Comparison of ENCODE assay signal across 8 mouse cellular contexts in genomic region chr15:97789761-97790505, GRCm38 (mm10). TPM values are rescaled to one million over a fixed set of nuclear protein-coding genes. Genes with fewer than 3 reads are reported as not detected.
DNase-seq lines count a peak whose midpoint lies in the region; ATAC-seq lines count a peak whose summit lies in the region.

No protein-coding gene starts in this region.

- no peak for ATAC-seq in forebrain, embryonic 16.5 days
- no peak for ATAC-seq in midbrain, embryonic 11.5 days (ENCODE audit: low FRiP score)
- no peak for ATAC-seq in midbrain, embryonic 16.5 days
- ATAC-seq in cerebellum, adult (ENCODE audit: insufficient number of reproducible peaks, low FRiP score, low TSS enrichment), result peak; percentile 37; the same call in 1 of the 2 replicates
- ATAC-seq in lung, embryonic 16.5 days (ENCODE audit: low read depth), result peak; percentile 40; the same call in 1 of the 2 replicates

- H3K27ac ChIP-seq in forebrain, embryonic 10.5 days, result no peak overlapping the region
- H3K27ac ChIP-seq in forebrain, embryonic 16.5 days (ENCODE audit: low read length), result no peak overlapping the region
- no peak overlapping the region for H3K27ac ChIP-seq in midbrain, embryonic 11.5 days (ENCODE audit: low read depth, low read length)
- no peak overlapping the region for H3K27ac ChIP-seq in midbrain, embryonic 16.5 days (ENCODE audit: low read length)
- H3K27ac ChIP-seq in lung, embryonic 16.5 days (ENCODE audit: low read length), result no peak overlapping the region

- peaks cover 48% of the 10 kb centered on the region for H3K36me3 ChIP-seq in forebrain, embryonic 10.5 days (replicated peaks)
- peaks cover 11% of the 10 kb centered on the region for H3K36me3 ChIP-seq in forebrain, embryonic 16.5 days (ENCODE audit: control insufficient read depth, insufficient read depth)
- no peaks in the 10 kb centered on the region; the same call in none of the 2 replicates for H3K36me3 ChIP-seq in midbrain, embryonic 11.5 days (ENCODE audit: control insufficient read depth, insufficient read depth, low read length)
- H3K36me3 ChIP-seq in midbrain, embryonic 16.5 days (ENCODE audit: control insufficient read depth, insufficient read depth, low read length), result peaks cover 15% of the 10 kb centered on the region
- peaks cover 12% of the 10 kb centered on the region for H3K36me3 ChIP-seq in lung, embryonic 16.5 days (ENCODE audit: control insufficient read depth, insufficient read depth, low read length)

- peaks cover 34% of the 10 kb centered on the region for H3K4me1 ChIP-seq in forebrain, embryonic 10.5 days
- peaks cover 20% of the 10 kb centered on the region for H3K4me1 ChIP-seq in forebrain, embryonic 16.5 days (replicated peaks; ENCODE audit: control insufficient read depth, insufficient read depth, low read length)
- no peaks in the 10 kb centered on the region for H3K4me1 ChIP-seq in midbrain, embryonic 11.5 days (ENCODE audit: control insufficient read depth, insufficient read depth, low read length)
- peaks cover 12% of the 10 kb centered on the region; the same call in 1 of the 2 replicates for H3K4me1 ChIP-seq in midbrain, embryonic 16.5 days (ENCODE audit: control insufficient read depth, insufficient read depth, low read length)
- peaks cover 20% of the 10 kb centered on the region for H3K4me1 ChIP-seq in lung, embryonic 16.5 days (replicated peaks; ENCODE audit: control insufficient read depth, insufficient read depth, low read length)

- no peak overlapping the region for H3K4me2 ChIP-seq in forebrain, embryonic 16.5 days (ENCODE audit: low read length)
- no peak overlapping the region for H3K4me2 ChIP-seq in midbrain, embryonic 11.5 days
- no peak overlapping the region for H3K4me2 ChIP-seq in midbrain, embryonic 16.5 days (ENCODE audit: low read length)
- no peak overlapping the region for H3K4me2 ChIP-seq in lung, embryonic 16.5 days (ENCODE audit: low read depth, low read length)

- no peak overlapping the region for H3K4me3 ChIP-seq in forebrain, embryonic 10.5 days
- H3K4me3 ChIP-seq in forebrain, embryonic 16.5 days (replicated peaks; ENCODE audit: low read length), result no peak overlapping the region
- no peak overlapping the region for H3K4me3 ChIP-seq in midbrain, embryonic 11.5 days (ENCODE audit: low read depth, low read length)
- no peak overlapping the region for H3K4me3 ChIP-seq in midbrain, embryonic 16.5 days (ENCODE audit: low read depth, low read length)
- no peak overlapping the region for H3K4me3 ChIP-seq in lung, embryonic 16.5 days (ENCODE audit: low read length)

- WGBS in forebrain, embryonic 10.5 days, result 60% methylated on average over 20 of the region's 20 CpGs
- 55% methylated on average over 20 of the region's 20 CpGs for WGBS in forebrain, embryonic 16.5 days
- WGBS in midbrain, embryonic 11.5 days, result 56% methylated on average over 20 of the region's 20 CpGs
- WGBS in midbrain, embryonic 16.5 days, result 54% methylated on average over 20 of the region's 20 CpGs
- WGBS in lung, embryonic 16.5 days, result 50% methylated on average over 20 of the region's 20 CpGs

- peaks cover 11% of the 10 kb centered on the region; the same call in 1 of the 2 replicates for H3K27me3 ChIP-seq in forebrain, embryonic 10.5 days (ENCODE audit: poor library complexity, severe bottlenecking)
- H3K27me3 ChIP-seq in forebrain, embryonic 16.5 days (replicated peaks; ENCODE audit: control insufficient read depth, insufficient read depth, low read length), result no peaks in the 10 kb centered on the region
- no peaks in the 10 kb centered on the region for H3K27me3 ChIP-seq in midbrain, embryonic 11.5 days (ENCODE audit: control insufficient read depth, insufficient read depth, low read length)
- H3K27me3 ChIP-seq in midbrain, embryonic 16.5 days (ENCODE audit: control insufficient read depth, insufficient read depth, low read depth, low read length), result no peaks in the 10 kb centered on the region
- H3K27me3 ChIP-seq in lung, embryonic 16.5 days (ENCODE audit: control insufficient read depth, insufficient read depth, low read depth, low read length), result no peaks in the 10 kb centered on the region

- no peaks in the 10 kb centered on the region for H3K9me3 ChIP-seq in forebrain, embryonic 10.5 days
- H3K9me3 ChIP-seq in forebrain, embryonic 16.5 days (ENCODE audit: control insufficient read depth, low read length), result no peaks in the 10 kb centered on the region
- H3K9me3 ChIP-seq in midbrain, embryonic 11.5 days (ENCODE audit: control insufficient read depth, low read length), result no peaks in the 10 kb centered on the region
- no peaks in the 10 kb centered on the region for H3K9me3 ChIP-seq in midbrain, embryonic 16.5 days (replicated peaks; ENCODE audit: control insufficient read depth, low read length, poor library complexity, severe bottlenecking)
- no peaks in the 10 kb centered on the region for H3K9me3 ChIP-seq in lung, embryonic 16.5 days (ENCODE audit: control insufficient read depth, low read length)

- DNase-seq in forebrain, embryonic 10.5 days (ENCODE audit: extremely low spot score, low spot score), result peak; percentile 50
- DNase-seq in midbrain, embryonic 11.5 days (ENCODE audit: low spot score, missing footprints), result peak; percentile 94
- DNase-seq in heart, postnatal 4 days, result peak; percentile 67
- DNase-seq in testis, postnatal 10 days (ENCODE audit: low spot score), result peak; percentile 77

- no peak overlapping the region for H3K9ac ChIP-seq in forebrain, embryonic 16.5 days (replicated peaks; ENCODE audit: low read depth, low read length)
- H3K9ac ChIP-seq in midbrain, embryonic 11.5 days (ENCODE audit: low read length), result no peak overlapping the region
- H3K9ac ChIP-seq in midbrain, embryonic 16.5 days (ENCODE audit: low read depth, low read length), result no peak overlapping the region
- no peak overlapping the region for H3K9ac ChIP-seq in lung, embryonic 16.5 days (ENCODE audit: low read length)

RNA-seq across cellular contexts. Expression of gene Slc48a1, which starts 11.6 kb away (rescaled TPM):
- polyA plus RNA-seq in forebrain, embryonic 10.5 days (2016; fragmentation: Nextera tagmentation; extraction: Ambion mirVana), result 28.7 and 32.2 TPM in 2 replicates
- polyA plus RNA-seq in forebrain, embryonic 16.5 days (2015; fragmentation: Nextera tagmentation; extraction: Ambion mirVana), result 72.9 and 78.2 TPM in 2 replicates
- 32.6 and 33.6 TPM in 2 replicates for polyA plus RNA-seq in midbrain, embryonic 11.5 days (2014; fragmentation: Nextera tagmentation; extraction: Ambion mirVana)
- polyA plus RNA-seq in midbrain, embryonic 16.5 days (2015; fragmentation: Nextera tagmentation; extraction: Ambion mirVana), result 92.1 and 100 TPM in 2 replicates
- 10 to 100 TPM; 58.7 to 59.2 TPM for total RNA-seq in heart, postnatal 4 days (2021)
- 46.8 and 49.5 TPM in 2 replicates for polyA plus RNA-seq in lung, embryonic 16.5 days (2015; fragmentation: Nextera tagmentation; extraction: Ambion mirVana)

RNA-seq across cellular contexts. Expression of gene Rapgef3, which starts 22.2 kb away (rescaled TPM):
- 5.4 and 6.3 TPM in 2 replicates for polyA plus RNA-seq in forebrain, embryonic 10.5 days (2016; fragmentation: Nextera tagmentation; extraction: Ambion mirVana)
- 8.9 and 13.3 TPM in 2 replicates for polyA plus RNA-seq in forebrain, embryonic 16.5 days (2015; fragmentation: Nextera tagmentation; extraction: Ambion mirVana)
- polyA plus RNA-seq in midbrain, embryonic 11.5 days (2014; fragmentation: Nextera tagmentation; extraction: Ambion mirVana), result 3.0 and 3.2 TPM in 2 replicates
- polyA plus RNA-seq in midbrain, embryonic 16.5 days (2015; fragmentation: Nextera tagmentation; extraction: Ambion mirVana), result 19.7 and 21.3 TPM in 2 replicates
- total RNA-seq in heart, postnatal 4 days (2021), result 10 to 100 TPM; 32.7 to 33.4 TPM
- 20.8 and 22.7 TPM in 2 replicates for polyA plus RNA-seq in lung, embryonic 16.5 days (2015; fragmentation: Nextera tagmentation; extraction: Ambion mirVana)

RNA-seq across cellular contexts. Expression of gene Hdac7, which starts 54.4 kb away (rescaled TPM):
- polyA plus RNA-seq in forebrain, embryonic 10.5 days (2016; fragmentation: Nextera tagmentation; extraction: Ambion mirVana), result 21.6 and 25.3 TPM in 2 replicates
- polyA plus RNA-seq in forebrain, embryonic 16.5 days (2015; fragmentation: Nextera tagmentation; extraction: Ambion mirVana), result 21.7 and 31.1 TPM in 2 replicates
- 14.6 and 16.7 TPM in 2 replicates for polyA plus RNA-seq in midbrain, embryonic 11.5 days (2014; fragmentation: Nextera tagmentation; extraction: Ambion mirVana)
- polyA plus RNA-seq in midbrain, embryonic 16.5 days (2015; fragmentation: Nextera tagmentation; extraction: Ambion mirVana), result 28.6 and 31.5 TPM in 2 replicates
- 10 to 100 TPM; 51.6 to 52.0 TPM for total RNA-seq in heart, postnatal 4 days (2021)
- 44.2 and 48.5 TPM in 2 replicates for polyA plus RNA-seq in lung, embryonic 16.5 days (2015; fragmentation: Nextera tagmentation; extraction: Ambion mirVana)

RNA-seq across cellular contexts. Expression of gene Endou, which starts 58.8 kb away (rescaled TPM):
- polyA plus RNA-seq in forebrain, embryonic 10.5 days (2016; fragmentation: Nextera tagmentation; extraction: Ambion mirVana), result 0.11 and 0.12 TPM in 2 replicates
- 0.18 and 0.42 TPM in 2 replicates for polyA plus RNA-seq in forebrain, embryonic 16.5 days (2015; fragmentation: Nextera tagmentation; extraction: Ambion mirVana)
- polyA plus RNA-seq in midbrain, embryonic 11.5 days (2014; fragmentation: Nextera tagmentation; extraction: Ambion mirVana), result 0.18 and 0.32 TPM in 2 replicates
- polyA plus RNA-seq in midbrain, embryonic 16.5 days (2015; fragmentation: Nextera tagmentation; extraction: Ambion mirVana), result 0.14 and 0.23 TPM in 2 replicates
- total RNA-seq in heart, postnatal 4 days (2021), result 1 to 10 TPM; 3.5 to 4.6 TPM
- 0.55 and 1.6 TPM in 2 replicates for polyA plus RNA-seq in lung, embryonic 16.5 days (2015; fragmentation: Nextera tagmentation; extraction: Ambion mirVana)

Comparison
In these comparisons a context has a peak if more than half of its experiments do, and no peak if none do; other contexts are left out.
1. ATAC-seq: peak in cerebellum, adult (single experiment) and lung, embryonic 16.5 days (single experiment); none in forebrain, embryonic 16.5 days (single experiment), midbrain, embryonic 11.5 days (single experiment) and midbrain, embryonic 16.5 days (single experiment).
2. Peak in every context shown above with its lines, with median percentiles within 50 percentile points of each other: DNase-seq.